Mouse (Mus musculus) heart, embryonic 10.5 days (tissue): ENCODE measurements around the gene Slc6a21. TPM values are rescaled to one million over a fixed set of nuclear protein-coding genes. Genes with fewer than 3 reads are reported as not detected.

Experiments used
- DNase-seq: peaks from one replicate; pipeline ENCODE4 v3.0.0-alpha.2; 2017; ENCODE audit warnings: low spot score
- H3K27ac ChIP-seq: fragments of 300-500 bp; sonication (generic); 2 replicates; pipeline ENCODE4 v1.5.1; 2016; ENCODE audit warnings: mild to moderate bottlenecking
- H3K27me3 ChIP-seq: fragments of 300-500 bp; sonication (generic); 2 replicates; pipeline ENCODE4 v1.6.1; 2016; ENCODE audit warnings: mild to moderate bottlenecking; ENCODE audit not compliant: poor library complexity, insufficient read depth, severe bottlenecking
- H3K36me3 ChIP-seq: fragments of 300-500 bp; sonication (generic); 2 replicates; pipeline ENCODE4 v1.6.1; 2016; ENCODE audit warnings: mild to moderate bottlenecking, moderate library complexity
- H3K4me1 ChIP-seq: fragments of 300-500 bp; sonication (generic); 2 replicates; pipeline ENCODE4 v1.6.1; 2016; ENCODE audit warnings: mild to moderate bottlenecking
- H3K4me3 ChIP-seq: fragments of 300-500 bp; sonication (generic); 2 replicates; pipeline ENCODE4 v1.5.1; 2016; ENCODE audit warnings: mild to moderate bottlenecking, moderate library complexity
- H3K9me3 ChIP-seq: fragments of 300-500 bp; sonication (generic); 2 replicates; pipeline ENCODE4 v1.6.1; 2016; ENCODE audit warnings: mild to moderate bottlenecking, moderate library complexity
- WGBS: fragments of 180-500 bp; shearing (Covaris S2); methylation state at CpG from one replicate; pipeline ENCODE4 v1.1.7; 2016; 5-methylcytosine and 5-hydroxymethylcytosine counted together
- polyA plus RNA-seq: library from polyadenylated mRNA; unstranded; fragments of >200 nt; fragmentation: Nextera tagmentation; extraction: Ambion mirVana; gene quantifications from 2 replicates; pipeline ENCODE4 v1.2.1, GENCODE M21; 2016

Slc6a21 gene
- polyA plus RNA-seq, 1 experiment from 2014 or later = not detected

DNA sequence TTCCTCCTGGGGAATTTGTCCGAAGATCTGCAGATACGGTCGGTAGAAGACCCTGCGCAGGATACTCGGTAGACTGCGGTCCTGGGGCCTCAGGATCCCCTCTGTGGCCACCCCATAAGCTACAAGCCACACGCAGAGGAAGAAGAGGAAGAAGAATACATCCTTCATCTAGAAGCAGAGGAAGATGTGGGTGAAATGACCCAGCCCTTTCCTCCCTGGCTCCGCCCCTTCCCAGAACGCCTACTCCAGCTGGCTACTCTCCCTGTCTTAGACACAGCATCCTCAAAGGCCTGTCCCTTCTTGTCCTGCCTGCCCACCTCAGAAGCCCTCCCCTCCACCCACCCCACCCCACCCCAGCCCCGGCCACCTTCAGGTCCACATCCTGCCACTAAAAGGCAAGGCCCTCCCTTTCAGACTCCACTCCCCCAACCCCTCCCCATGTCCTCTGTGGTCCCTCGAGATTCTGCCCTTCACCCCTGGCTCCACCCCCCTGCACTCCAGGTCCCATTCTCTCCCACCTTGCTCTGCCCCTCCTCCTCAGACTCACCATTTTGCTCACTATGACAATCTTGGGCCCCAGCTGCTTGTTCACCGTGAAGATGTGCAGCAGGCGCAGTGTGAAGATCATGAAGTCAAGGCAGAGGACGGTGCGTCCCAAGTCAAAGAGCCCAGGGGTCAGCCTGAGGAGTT is 31.4 kb downstream of the Slc6a21 start:
- H3K27ac ChIP-seq = no peak overlapping the region
- no peak overlapping the region for H3K4me3 ChIP-seq
- whole genome bisulfite sequencing = 70% methylated on average over 15 of the region's 15 CpGs
- H3K27me3 ChIP-seq = peaks cover 10% of the 10 kb centered on the region
- H3K9me3 ChIP-seq = no peaks in the 10 kb centered on the region
- H3K36me3 ChIP-seq = peaks cover 29% of the 10 kb centered on the region
- H3K4me1 ChIP-seq = peaks cover 35% of the 10 kb centered on the region
- DNase-seq = no peak

GRCm38 (mm10) chr7:45309455-45309854 is 32.1 kb downstream of the Slc6a21 start:
- no peak overlapping the region for H3K4me3 ChIP-seq
- no peak overlapping the region for H3K27ac ChIP-seq
- no peak for DNase-seq
- 17% methylated on average over 9 of the region's 9 CpGs for WGBS
- peaks cover 3% of the 10 kb centered on the region; the same call in 1 of the 2 replicates for H3K27me3 ChIP-seq
- peaks cover 39% of the 10 kb centered on the region for H3K4me1 ChIP-seq
- H3K9me3 ChIP-seq = no peaks in the 10 kb centered on the region
- H3K36me3 ChIP-seq = peaks cover 31% of the 10 kb centered on the region

GRCm38 (mm10) chr7:45312023-45312422 is 34.7 kb downstream of the Slc6a21 start:
- H3K4me3 ChIP-seq = no peak overlapping the region
- H3K4me1 ChIP-seq = peaks cover 35% of the 10 kb centered on the region
- 44% methylated on average over 8 of the region's 8 CpGs for whole genome bisulfite sequencing
- no peaks in the 10 kb centered on the region for H3K9me3 ChIP-seq
- peaks cover 42% of the 10 kb centered on the region for H3K36me3 ChIP-seq
- DNase-seq = no peak
- peak overlapping the region; percentile 44; the same call in 1 of the 2 replicates for H3K27ac ChIP-seq
- H3K27me3 ChIP-seq = no peaks in the 10 kb centered on the region

GRCm38 (mm10) chr7:45312686-45313453 is 35.6 kb downstream of the Slc6a21 start:
- 38% methylated on average over 10 of the region's 10 CpGs for WGBS
- Histone ChIP-seq H3K27me3 (no peaks in the 10 kb centered on the region), H3K4me3 (no peak overlapping the region), H3K27ac (no peak overlapping the region), H3K4me1 (peaks cover 35% of the 10 kb centered on the region), H3K36me3 (peaks cover 45% of the 10 kb centered on the region), H3K9me3 (no peaks in the 10 kb centered on the region)
- DNase-seq = no peak

DNA sequence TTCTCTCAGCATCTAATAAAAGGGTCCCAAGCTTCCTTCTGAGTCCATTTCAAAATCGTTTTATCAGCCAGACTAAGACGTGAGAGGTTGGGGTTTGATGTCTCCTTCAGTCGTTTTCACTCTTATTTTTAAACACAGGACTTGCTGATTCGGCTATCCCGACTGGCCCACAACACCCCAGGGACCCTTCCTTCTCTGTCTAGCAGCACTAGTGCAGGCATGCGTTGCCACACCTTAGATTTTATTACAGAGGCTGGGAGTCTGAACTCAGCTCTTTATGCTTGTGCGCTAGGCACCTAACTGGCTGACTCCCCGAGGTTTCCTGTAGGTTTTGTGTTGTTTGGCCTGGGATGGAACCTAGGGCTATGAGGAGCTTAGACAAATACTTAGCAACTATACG is 36.2 kb downstream of the Slc6a21 start:
- Histone ChIP-seq H3K27ac (no peak overlapping the region), H3K27me3 (no peaks in the 10 kb centered on the region), H3K4me1 (peaks cover 35% of the 10 kb centered on the region), H3K9me3 (no peaks in the 10 kb centered on the region), H3K4me3 (no peak overlapping the region), H3K36me3 (peaks cover 45% of the 10 kb centered on the region)
- DNase-seq = no peak
- WGBS = 43% methylated on average over 9 of the region's 9 CpGs

GRCm38 (mm10) chr7:45315182-45315701 is 37.9 kb downstream of the Slc6a21 start:
- Histone ChIP-seq H3K27me3 (no peaks in the 10 kb centered on the region), H3K9me3 (no peaks in the 10 kb centered on the region), H3K4me1 (peaks cover 30% of the 10 kb centered on the region), H3K36me3 (peaks cover 57% of the 10 kb centered on the region), H3K27ac (no peak overlapping the region), H3K4me3 (no peak overlapping the region)
- no peak for DNase-seq
- 81% methylated on average over 10 of the region's 10 CpGs for WGBS

DNA sequence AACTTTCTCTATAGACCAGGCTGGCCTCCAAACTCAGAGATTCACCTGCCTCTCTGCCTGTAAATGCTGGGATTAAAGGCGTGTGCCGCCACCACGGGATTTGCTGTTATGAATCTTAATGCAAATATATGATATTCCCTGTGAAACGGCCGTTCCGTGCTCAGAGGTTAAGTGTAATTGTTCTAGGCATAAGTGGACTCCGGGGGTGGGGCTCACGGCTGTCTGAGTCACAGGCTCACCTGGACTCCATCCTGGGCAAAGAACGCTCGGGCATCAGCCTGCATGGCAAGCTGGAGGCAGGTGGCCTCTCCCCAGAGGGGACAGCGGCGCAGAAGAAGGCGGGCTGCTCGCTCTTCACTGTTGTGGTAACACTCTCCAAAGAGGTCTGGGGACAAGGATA is 39.2 kb downstream of the Slc6a21 start:
- 90% methylated on average over 14 of the region's 14 CpGs for WGBS
- no peak overlapping the region for H3K27ac ChIP-seq
- H3K36me3 ChIP-seq = peaks cover 61% of the 10 kb centered on the region
- no peak for DNase-seq
- no peaks in the 10 kb centered on the region for H3K27me3 ChIP-seq
- peaks cover 30% of the 10 kb centered on the region for H3K4me1 ChIP-seq
- H3K9me3 ChIP-seq = no peaks in the 10 kb centered on the region
- no peak overlapping the region for H3K4me3 ChIP-seq

GRCm38 (mm10) chr7:45322245-45322644 is 44.9 kb downstream of the Slc6a21 start:
- Histone ChIP-seq H3K27ac (no peak overlapping the region), H3K9me3 (no peaks in the 10 kb centered on the region), H3K27me3 (no peaks in the 10 kb centered on the region), H3K4me3 (no peak overlapping the region), H3K36me3 (peaks cover 87% of the 10 kb centered on the region), H3K4me1 (peaks cover 4% of the 10 kb centered on the region)
- 79% methylated on average over 4 of the region's 4 CpGs for WGBS
- no peak for DNase-seq

GRCm38 (mm10) chr7:45323069-45323468 is 45.8 kb downstream of the Slc6a21 start:
- 91% methylated on average over 5 of the region's 5 CpGs for WGBS
- H3K36me3 ChIP-seq = peaks cover 80% of the 10 kb centered on the region
- H3K4me1 ChIP-seq = peaks cover 8% of the 10 kb centered on the region

GRCm38 (mm10) chr7:45325800-45326199 is 48.5 kb downstream of the Slc6a21 start:
- H3K27me3 ChIP-seq = no peaks in the 10 kb centered on the region
- H3K27ac ChIP-seq = no peak overlapping the region
- H3K9me3 ChIP-seq = no peaks in the 10 kb centered on the region
- peaks cover 23% of the 10 kb centered on the region for H3K4me1 ChIP-seq
- DNase-seq = no peak
- peaks cover 58% of the 10 kb centered on the region for H3K36me3 ChIP-seq
- H3K4me3 ChIP-seq = no peak overlapping the region

More at GRCm38 (mm10) chr7:45323069-45323468, 45.8 kb downstream of the Slc6a21 start:
- H3K27me3 ChIP-seq = no peaks in the 10 kb centered on the region
- DNase-seq = no peak
- H3K4me3 ChIP-seq = no peak overlapping the region
- H3K27ac ChIP-seq = no peak overlapping the region
- H3K9me3 ChIP-seq = no peaks in the 10 kb centered on the region

DNA sequence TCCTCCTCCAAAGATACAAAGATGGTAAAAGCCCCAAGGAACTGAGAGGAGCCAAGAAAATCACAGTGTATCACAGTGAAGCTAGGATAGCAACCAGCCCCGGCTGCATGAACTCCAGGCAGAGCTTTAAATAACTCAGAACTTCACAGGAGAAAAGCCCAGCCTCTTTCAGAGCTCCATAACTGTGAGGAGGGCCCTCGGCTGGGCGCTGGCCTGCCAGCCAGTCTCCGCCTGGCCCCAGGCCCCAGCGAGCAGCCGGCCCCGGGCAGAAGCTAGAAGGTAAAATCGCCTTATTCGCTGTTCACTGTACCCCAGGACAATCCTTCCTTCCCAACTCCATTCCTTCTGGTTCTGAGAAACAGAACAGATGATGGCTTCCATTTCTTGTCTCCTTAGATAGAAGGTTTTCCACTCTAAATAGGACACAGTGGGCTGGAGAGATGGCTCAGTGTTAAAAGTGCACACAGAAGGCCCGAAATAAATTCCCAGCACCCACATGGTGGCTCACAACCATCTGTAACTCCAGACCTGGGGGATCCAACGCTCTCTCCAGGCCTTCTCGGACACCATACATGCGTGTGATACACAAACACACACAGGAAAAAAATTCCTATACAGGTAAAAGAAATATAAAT is 51.6 kb downstream of the Slc6a21 start:
- H3K4me1 ChIP-seq = peaks cover 53% of the 10 kb centered on the region
- no peak overlapping the region; the same call in 1 of the 2 replicates for H3K4me3 ChIP-seq
- peak overlapping the region; percentile 79 for H3K27ac ChIP-seq
- H3K36me3 ChIP-seq = peaks cover 28% of the 10 kb centered on the region
- no peaks in the 10 kb centered on the region for H3K27me3 ChIP-seq
- H3K9me3 ChIP-seq = no peaks in the 10 kb centered on the region
- 67% methylated on average over 13 of the region's 13 CpGs for WGBS
- DNase-seq = no peak

- Histone ChIP-seq H3K36me3 (peaks cover 9% of the 10 kb centered on the region), H3K9me3 (no peaks in the 10 kb centered on the region), H3K27ac (no peak overlapping the region), H3K4me1 (peaks cover 78% of the 10 kb centered on the region), H3K4me3 (0 out of 2 replicates have a peak overlapping the region, but pooled peaks have one; percentile 0), H3K27me3 (no peaks in the 10 kb centered on the region)
- WGBS = 66% methylated on average over 6 of the region's 6 CpGs
- DNase-seq = no peak
These were observed 54.2 kb downstream of the Slc6a21 start for GRCm38 (mm10) chr7:45331502-45331901.
